Mouse (Mus musculus): ENCODE data around the gene Apom.
"Not testable (repeated sequence)": the region's sequence is repeated elsewhere in the genome, so short reads cannot be mapped to it uniquely, and the experiment has no call there.

Apom gene

GRCm38 (mm10) chr17:35127017-35127416, 4.8 kb downstream of the Apom start:
- peaks cover 57% of the 10 kb centered on the region for H3K4me1 ChIP-seq (replicated peaks; ENCODE audit: low read depth, low read length)
- H3K4me3 ChIP-seq (replicated peaks; ENCODE audit: low read length), result 0 out of 2 replicates have a peak overlapping the region, but pooled peaks have one; percentile 23
- TF ChIP-seq POU5F1 (IDR thresholded peaks at IDR 0.05; ENCODE audit: borderline replicate concordance, low read length) (no peak), NANOG (IDR thresholded peaks at IDR 0.05; ENCODE audit: borderline replicate concordance, low read length) (no peak), CTCF (conservative IDR thresholded peaks at IDR 0.05; ENCODE audit: low read length) (no peak)
- H3K27me3 ChIP-seq (ENCODE audit: insufficient read depth, low read length), result peaks cover 12% of the 10 kb centered on the region
- no peaks in the 10 kb centered on the region for H3K9me3 ChIP-seq (ENCODE audit: low read length)
- H3K36me3 ChIP-seq (ENCODE audit: insufficient read depth, low read length), result peaks cover 29% of the 10 kb centered on the region

GRCm38 (mm10) chr17:35126206-35126611, 5.6 kb downstream of the Apom start, which contains the start of gene D17H6S53E:
D17H6S53E (plus strand) TSS chr17:35126373.
- H3K27me3 ChIP-seq (ENCODE audit: insufficient read depth, low read length), result peaks cover 12% of the 10 kb centered on the region
- peaks cover 54% of the 10 kb centered on the region for H3K4me1 ChIP-seq (replicated peaks; ENCODE audit: low read depth, low read length)
- no peaks in the 10 kb centered on the region for H3K9me3 ChIP-seq (ENCODE audit: low read length)
- peak within 1 kb of the TSS; percentile 75 for H3K4me3 ChIP-seq (replicated peaks; ENCODE audit: low read length)
- peaks cover 29% of the 10 kb centered on the region for H3K36me3 ChIP-seq (ENCODE audit: insufficient read depth, low read length)
- TF ChIP-seq POU5F1 (IDR thresholded peaks at IDR 0.05; ENCODE audit: borderline replicate concordance, low read length) (no peak), CTCF (conservative IDR thresholded peaks at IDR 0.05; ENCODE audit: low read length) (no peak), NANOG (IDR thresholded peaks at IDR 0.05; ENCODE audit: borderline replicate concordance, low read length) (no peak)

- Histone ChIP-seq H3K27me3 (ENCODE audit: insufficient read depth, low read length) (peaks cover 12% of the 10 kb centered on the region), H3K4me3 (replicated peaks; ENCODE audit: low read length) (peak overlapping the region; percentile 75; the same call in 1 of the 2 replicates), H3K36me3 (ENCODE audit: insufficient read depth, low read length) (peaks cover 29% of the 10 kb centered on the region), H3K4me1 (replicated peaks; ENCODE audit: low read depth, low read length) (peaks cover 48% of the 10 kb centered on the region), H3K9me3 (ENCODE audit: low read length) (no peaks in the 10 kb centered on the region)
- no peak for TF ChIP-seq CTCF (conservative IDR thresholded peaks at IDR 0.05; ENCODE audit: low read length)
- no peak for TF ChIP-seq POU5F1 (IDR thresholded peaks at IDR 0.05; ENCODE audit: borderline replicate concordance, low read length)
- TF ChIP-seq NANOG (IDR thresholded peaks at IDR 0.05; ENCODE audit: borderline replicate concordance, low read length), result no peak
Measured at GRCm38 (mm10) chr17:35125578-35125977, 6.3 kb downstream of the Apom start.

GRCm38 (mm10) chr17:35125081-35125480, 6.8 kb downstream of the Apom start:
- 0 out of 2 replicates have a peak overlapping the region, but pooled peaks have one; percentile 75 for H3K4me3 ChIP-seq (replicated peaks; ENCODE audit: low read length)
- TF ChIP-seq NANOG (IDR thresholded peaks at IDR 0.05; ENCODE audit: borderline replicate concordance, low read length) (no peak), POU5F1 (IDR thresholded peaks at IDR 0.05; ENCODE audit: borderline replicate concordance, low read length) (no peak), CTCF (conservative IDR thresholded peaks at IDR 0.05; ENCODE audit: low read length) (no peak)
- H3K4me1 ChIP-seq (replicated peaks; ENCODE audit: low read depth, low read length), result peaks cover 48% of the 10 kb centered on the region
- H3K36me3 ChIP-seq (ENCODE audit: insufficient read depth, low read length), result peaks cover 30% of the 10 kb centered on the region
- H3K27me3 ChIP-seq (ENCODE audit: insufficient read depth, low read length), result peaks cover 12% of the 10 kb centered on the region
- H3K9me3 ChIP-seq (ENCODE audit: low read length), result no peaks in the 10 kb centered on the region

- Histone ChIP-seq H3K4me1 (replicated peaks; ENCODE audit: low read depth, low read length) (peaks cover 52% of the 10 kb centered on the region), H3K27me3 (ENCODE audit: insufficient read depth, low read length) (peaks cover 12% of the 10 kb centered on the region), H3K36me3 (ENCODE audit: insufficient read depth, low read length) (peaks cover 37% of the 10 kb centered on the region)
- not testable (repeated sequence) for H3K9me3 ChIP-seq (ENCODE audit: low read length); H3K4me3 ChIP-seq (replicated peaks; ENCODE audit: low read length)
Measured at GRCm38 (mm10) chr17:35124261-35124896, 7.5 kb downstream of the Apom start.

- peaks cover 59% of the 10 kb centered on the region for H3K4me1 ChIP-seq (replicated peaks; ENCODE audit: low read depth, low read length)
- peaks cover 12% of the 10 kb centered on the region for H3K27me3 ChIP-seq (ENCODE audit: insufficient read depth, low read length)
- H3K4me3 ChIP-seq (replicated peaks; ENCODE audit: low read length); H3K9me3 ChIP-seq (ENCODE audit: low read length): not testable (repeated sequence)
- H3K36me3 ChIP-seq (ENCODE audit: insufficient read depth, low read length), result peaks cover 48% of the 10 kb centered on the region
Measured at GRCm38 (mm10) chr17:35123287-35123686, 8.6 kb downstream of the Apom start.

GRCm38 (mm10) chr17:35121871-35122303, 10.0 kb downstream of the Apom start, which contains the start of gene Csnk2b:
Csnk2b (minus strand) TSS chr17:35122053.
- Histone ChIP-seq H3K9me3 (ENCODE audit: low read length) (no peaks in the 10 kb centered on the region), H3K4me3 (replicated peaks; ENCODE audit: low read length) (peak within 1 kb of the TSS; percentile 98), H3K27me3 (ENCODE audit: insufficient read depth, low read length) (peaks cover 5% of the 10 kb centered on the region), H3K4me1 (replicated peaks; ENCODE audit: low read depth, low read length) (peaks cover 57% of the 10 kb centered on the region), H3K36me3 (ENCODE audit: insufficient read depth, low read length) (peaks cover 58% of the 10 kb centered on the region)
- TF ChIP-seq NANOG (IDR thresholded peaks at IDR 0.05; ENCODE audit: borderline replicate concordance, low read length) (no peak), CTCF (conservative IDR thresholded peaks at IDR 0.05; ENCODE audit: low read length) (no peak), POU5F1 (IDR thresholded peaks at IDR 0.05; ENCODE audit: borderline replicate concordance, low read length) (no peak)

GRCm38 (mm10) chr17:35121143-35121799, 10.6 kb downstream of the Apom start, which contains the start of gene Gpank1:
Gpank1 (plus strand) TSS chr17:35121455.
- TF ChIP-seq NANOG (IDR thresholded peaks at IDR 0.05; ENCODE audit: borderline replicate concordance, low read length) (no peak), POU5F1 (IDR thresholded peaks at IDR 0.05; ENCODE audit: borderline replicate concordance, low read length) (no peak), CTCF (conservative IDR thresholded peaks at IDR 0.05; ENCODE audit: low read length) (no peak)
- H3K4me3 ChIP-seq (replicated peaks; ENCODE audit: low read length), result peak within 1 kb of the TSS; percentile 98
- peaks cover 55% of the 10 kb centered on the region for H3K4me1 ChIP-seq (replicated peaks; ENCODE audit: low read depth, low read length)
- H3K36me3 ChIP-seq (ENCODE audit: insufficient read depth, low read length), result peaks cover 63% of the 10 kb centered on the region
- no peaks in the 10 kb centered on the region for H3K27me3 ChIP-seq (ENCODE audit: insufficient read depth, low read length)
- no peaks in the 10 kb centered on the region for H3K9me3 ChIP-seq (ENCODE audit: low read length)
